Mouse (Mus musculus) heart, postnatal 25 days (tissue): ENCODE measurements at regions not wholly inside any gene's neighbourhood (a gene's known extent, or its start where the extent isn't known, plus 50 kb on each side); places are given as distances from the start of the nearest gene placed in this dataset.

Source experiments
- DNase-seq: peaks from one replicate; pipeline ENCODE4 v3.0.0; 2022; ENCODE audit warnings: low spot score
- intact Hi-C: fragments of 180-260 bp; cut with DNase I; formaldehyde crosslinking; loops from one replicate; pipeline ENCODE4 v1.15.1; 2025

- intact Hi-C loops: no loop called here
- no peak for DNase-seq
Measured at GRCm38 (mm10) chrX:112984668-112985067, 200.6 kb downstream of the Chm start.

- intact Hi-C loops: no loop called here
- DNase-seq: no peak
Measured at GRCm38 (mm10) chrX:112984073-112984472, 201.2 kb downstream of the Chm start.

GRCm38 (mm10) chrX:112978583-112978982, 206.7 kb downstream of the Chm start:
- DNase-seq: no peak
- intact Hi-C loops: no loop called here

- intact Hi-C loops: no loop called here
- DNase-seq: no peak
Measured at GRCm38 (mm10) chrX:112964093-112964492, 221.2 kb downstream of the Chm start.

GRCm38 (mm10) chrX:112949792-112950191, 235.5 kb downstream of the Chm start:
- intact Hi-C loops: no loop called here
- DNase-seq: no peak

- intact Hi-C loops: no loop called here
- no peak for DNase-seq
Measured at GRCm38 (mm10) chrX:112947521-112947920, 237.8 kb downstream of the Chm start.

GRCm38 (mm10) chrX:112925542-112926182, 227.2 kb upstream of the Pof1b start:
- intact Hi-C loops: no loop called here
- DNase-seq: no peak

GRCm38 (mm10) chrX:112903631-112904410, 205.4 kb upstream of the Pof1b start:
- no peak for DNase-seq
- intact Hi-C loops: loop anchor here (1.0 kb wide), 1 partner anchor 380 kb away; no protein-coding TSS in a partner anchor

GRCm38 (mm10) chrX:112886539-112886938, 188.1 kb upstream of the Pof1b start:
- intact Hi-C loops: no loop called here
- no peak for DNase-seq
